Mouse (Mus musculus): ENCODE data around the gene Ccdc6. TPM values are rescaled to one million over a fixed set of nuclear protein-coding genes. Genes with fewer than 3 reads are reported as not detected.

The Ccdc6 gene
- polyA plus RNA-seq, 1 experiment from 2014 or later = 19.1 TPM

- Histone ChIP-seq H3K27me3 (replicated peaks; ENCODE audit: control insufficient read depth, insufficient read depth, low read length) (no peaks in the 10 kb centered on the region), H3K27ac (ENCODE audit: low read depth, low read length) (no peak overlapping the region), H3K4me3 (ENCODE audit: low read depth, low read length) (no peak overlapping the region), H3K9me3 (ENCODE audit: control insufficient read depth, low read length) (no peaks in the 10 kb centered on the region; the same call in 1 of the 2 replicates), H3K9ac (ENCODE audit: low read depth, low read length) (no peak overlapping the region), H3K36me3 (ENCODE audit: control insufficient read depth, insufficient read depth, low read length) (no peaks in the 10 kb centered on the region), H3K4me2 (no peak overlapping the region), H3K4me1 (replicated peaks; ENCODE audit: control insufficient read depth, insufficient read depth, low read length) (no peaks in the 10 kb centered on the region)
- no peak for ATAC-seq (replicated peaks; ENCODE audit: low FRiP score)
- 61% methylated on average over 8 of the region's 8 CpGs for WGBS
- no peak for DNase-seq (ENCODE audit: low spot score)
Measured at GRCm38 (mm10) chr10:70066497-70067168, 30.3 kb upstream of the Ccdc6 start.

- H3K4me2 ChIP-seq = no peak overlapping the region
- ATAC-seq (replicated peaks; ENCODE audit: low FRiP score) (no peak), DNase-seq (ENCODE audit: low spot score) (no peak)
- no peaks in the 10 kb centered on the region for H3K27me3 ChIP-seq (replicated peaks; ENCODE audit: control insufficient read depth, insufficient read depth, low read length)
- H3K9me3 ChIP-seq (ENCODE audit: control insufficient read depth, low read length) = no peaks in the 10 kb centered on the region
- no peak overlapping the region for H3K27ac ChIP-seq (ENCODE audit: low read depth, low read length)
- 64% methylated on average over 6 of the region's 6 CpGs for WGBS
- H3K4me3 ChIP-seq (ENCODE audit: low read depth, low read length) = no peak overlapping the region
- H3K36me3 ChIP-seq (ENCODE audit: control insufficient read depth, insufficient read depth, low read length) = no peaks in the 10 kb centered on the region
- no peak overlapping the region for H3K9ac ChIP-seq (ENCODE audit: low read depth, low read length)
- no peaks in the 10 kb centered on the region for H3K4me1 ChIP-seq (replicated peaks; ENCODE audit: control insufficient read depth, insufficient read depth, low read length)
Measured at GRCm38 (mm10) chr10:70067169-70068115, 29.5 kb upstream of the Ccdc6 start.

- Histone ChIP-seq H3K4me2 (no peak overlapping the region), H3K4me3 (ENCODE audit: low read depth, low read length) (no peak overlapping the region), H3K4me1 (replicated peaks; ENCODE audit: control insufficient read depth, insufficient read depth, low read length) (no peaks in the 10 kb centered on the region), H3K9ac (ENCODE audit: low read depth, low read length) (no peak overlapping the region), H3K27ac (ENCODE audit: low read depth, low read length) (no peak overlapping the region), H3K9me3 (ENCODE audit: control insufficient read depth, low read length) (no peaks in the 10 kb centered on the region), H3K36me3 (ENCODE audit: control insufficient read depth, insufficient read depth, low read length) (no peaks in the 10 kb centered on the region), H3K27me3 (replicated peaks; ENCODE audit: control insufficient read depth, insufficient read depth, low read length) (no peaks in the 10 kb centered on the region)
- WGBS = 47% methylated on average over 6 of the region's 6 CpGs
- ATAC-seq (replicated peaks; ENCODE audit: low FRiP score) (no peak), DNase-seq (ENCODE audit: low spot score) (no peak)
Measured at GRCm38 (mm10) chr10:70069321-70069720, 27.6 kb upstream of the Ccdc6 start.

GRCm38 (mm10) chr10:70071334-70071733, 25.6 kb upstream of the Ccdc6 start:
- no peak overlapping the region for H3K4me2 ChIP-seq

GRCm38 (mm10) chr10:70077452-70077851, 19.5 kb upstream of the Ccdc6 start:
- H3K9ac ChIP-seq (ENCODE audit: low read depth, low read length) = no peak overlapping the region

More at GRCm38 (mm10) chr10:70071334-70071733, 25.6 kb upstream of the Ccdc6 start:
- H3K36me3 ChIP-seq (ENCODE audit: control insufficient read depth, insufficient read depth, low read length) = no peaks in the 10 kb centered on the region
- 79% methylated on average over 4 of the region's 4 CpGs for WGBS
- no peaks in the 10 kb centered on the region for H3K27me3 ChIP-seq (replicated peaks; ENCODE audit: control insufficient read depth, insufficient read depth, low read length)
- no peak overlapping the region for H3K27ac ChIP-seq (ENCODE audit: low read depth, low read length)
- no peaks in the 10 kb centered on the region for H3K9me3 ChIP-seq (ENCODE audit: control insufficient read depth, low read length)
- no peak overlapping the region for H3K4me3 ChIP-seq (ENCODE audit: low read depth, low read length)
- H3K9ac ChIP-seq (ENCODE audit: low read depth, low read length) = no peak overlapping the region
- ATAC-seq (replicated peaks; ENCODE audit: low FRiP score) = no peak
- H3K4me1 ChIP-seq (replicated peaks; ENCODE audit: control insufficient read depth, insufficient read depth, low read length) = no peaks in the 10 kb centered on the region
- no peak for DNase-seq (ENCODE audit: low spot score)

GRCm38 (mm10) chr10:70080908-70081307, 16.0 kb upstream of the Ccdc6 start:
- H3K9me3 ChIP-seq (ENCODE audit: control insufficient read depth, low read length) = no peaks in the 10 kb centered on the region
- DNase-seq (ENCODE audit: low spot score) (no peak), ATAC-seq (replicated peaks; ENCODE audit: low FRiP score) (no peak)
- no peaks in the 10 kb centered on the region for H3K4me1 ChIP-seq (replicated peaks; ENCODE audit: control insufficient read depth, insufficient read depth, low read length)
- no peaks in the 10 kb centered on the region for H3K36me3 ChIP-seq (ENCODE audit: control insufficient read depth, insufficient read depth, low read length)
- WGBS = 67% methylated on average over 8 of the region's 8 CpGs
- H3K4me3 ChIP-seq (ENCODE audit: low read depth, low read length) = no peak overlapping the region
- H3K9ac ChIP-seq (ENCODE audit: low read depth, low read length) = no peak overlapping the region
- H3K27ac ChIP-seq (ENCODE audit: low read depth, low read length) = no peak overlapping the region
- H3K27me3 ChIP-seq (replicated peaks; ENCODE audit: control insufficient read depth, insufficient read depth, low read length) = no peaks in the 10 kb centered on the region
- H3K4me2 ChIP-seq = no peak overlapping the region

More at GRCm38 (mm10) chr10:70077452-70077851, 19.5 kb upstream of the Ccdc6 start:
- no peaks in the 10 kb centered on the region for H3K27me3 ChIP-seq (replicated peaks; ENCODE audit: control insufficient read depth, insufficient read depth, low read length)
- ATAC-seq (replicated peaks; ENCODE audit: low FRiP score) (no peak), DNase-seq (ENCODE audit: low spot score) (no peak)
- H3K36me3 ChIP-seq (ENCODE audit: control insufficient read depth, insufficient read depth, low read length) = no peaks in the 10 kb centered on the region
- WGBS = 68% methylated on average over 4 of the region's 4 CpGs
- no peak overlapping the region for H3K4me2 ChIP-seq
- H3K9me3 ChIP-seq (ENCODE audit: control insufficient read depth, low read length) = no peaks in the 10 kb centered on the region
- H3K4me3 ChIP-seq (ENCODE audit: low read depth, low read length) = no peak overlapping the region
- H3K27ac ChIP-seq (ENCODE audit: low read depth, low read length) = no peak overlapping the region
- no peaks in the 10 kb centered on the region for H3K4me1 ChIP-seq (replicated peaks; ENCODE audit: control insufficient read depth, insufficient read depth, low read length)

GRCm38 (mm10) chr10:70081564-70082175, 15.3 kb upstream of the Ccdc6 start:
- no peak overlapping the region for H3K4me2 ChIP-seq
- H3K36me3 ChIP-seq (ENCODE audit: control insufficient read depth, insufficient read depth, low read length) = no peaks in the 10 kb centered on the region
- 57% methylated on average over 19 of the region's 19 CpGs for WGBS
- H3K9me3 ChIP-seq (ENCODE audit: control insufficient read depth, low read length) = no peaks in the 10 kb centered on the region
- no peaks in the 10 kb centered on the region for H3K27me3 ChIP-seq (replicated peaks; ENCODE audit: control insufficient read depth, insufficient read depth, low read length)
- H3K27ac ChIP-seq (ENCODE audit: low read depth, low read length) = peak overlapping the region; percentile 34; the same call in 1 of the 2 replicates
- no peaks in the 10 kb centered on the region for H3K4me1 ChIP-seq (replicated peaks; ENCODE audit: control insufficient read depth, insufficient read depth, low read length)
- H3K4me3 ChIP-seq (ENCODE audit: low read depth, low read length) = no peak overlapping the region
- H3K9ac ChIP-seq (ENCODE audit: low read depth, low read length) = no peak overlapping the region
- DNase-seq (ENCODE audit: low spot score) (no peak), ATAC-seq (replicated peaks; ENCODE audit: low FRiP score) (no peak)

GRCm38 (mm10) chr10:70083241-70083640, 13.7 kb upstream of the Ccdc6 start:
- no peak overlapping the region for H3K4me3 ChIP-seq (ENCODE audit: low read depth, low read length)
- no peak for ATAC-seq (replicated peaks; ENCODE audit: low FRiP score)
- H3K36me3 ChIP-seq (ENCODE audit: control insufficient read depth, insufficient read depth, low read length) = no peaks in the 10 kb centered on the region
- no peak overlapping the region for H3K4me2 ChIP-seq
- no peak overlapping the region for H3K27ac ChIP-seq (ENCODE audit: low read depth, low read length)
- 81% methylated on average over 5 of the region's 5 CpGs for WGBS
- no peaks in the 10 kb centered on the region for H3K27me3 ChIP-seq (replicated peaks; ENCODE audit: control insufficient read depth, insufficient read depth, low read length)
- no peak for DNase-seq (ENCODE audit: low spot score)
- H3K9me3 ChIP-seq (ENCODE audit: control insufficient read depth, low read length) = peaks cover 3% of the 10 kb centered on the region; the same call in 1 of the 2 replicates
- no peaks in the 10 kb centered on the region for H3K4me1 ChIP-seq (replicated peaks; ENCODE audit: control insufficient read depth, insufficient read depth, low read length)
- no peak overlapping the region for H3K9ac ChIP-seq (ENCODE audit: low read depth, low read length)
